Mouse (Mus musculus) G1E (cell line): ENCODE data around the gene Tekt4. TPM values are rescaled to one million over a fixed set of nuclear protein-coding genes. Genes with fewer than 3 reads are reported as not detected.

Experiments used
- ATAC-seq: 2 replicates; pipeline ENCODE4 v1.8.0; 2016; ENCODE audit warnings: mild to moderate bottlenecking; ENCODE audit not compliant: insufficient number of reproducible peaks, poor library complexity, low FRiP score, severe bottlenecking; ENCODE audit errors: extremely low read depth
- DNase-seq: peaks from one replicate; pipeline ENCODE4 v3.0.0; 2012; ENCODE audit warnings: low spot score
- H3K27me3 ChIP-seq: 2 replicates; pipeline ENCODE4 v1.6.1; 2012; ENCODE audit warnings: mild to moderate bottlenecking, low read length, inconsistent platforms; ENCODE audit not compliant: insufficient read depth
- H3K36me3 ChIP-seq: replicated peaks from 2 replicates; pipeline ENCODE3; 2012; ENCODE audit warnings: mild to moderate bottlenecking, inconsistent platforms
- H3K4me1 ChIP-seq: 2 replicates; pipeline ENCODE4 v1.6.1; 2012; ENCODE audit warnings: low read depth, low read length, inconsistent platforms, mixed read lengths; ENCODE audit not compliant: insufficient read depth
- H3K4me3 ChIP-seq: 2 replicates; pipeline ENCODE4 v1.5.1; 2012; ENCODE audit warnings: low read depth, mild to moderate bottlenecking, inconsistent platforms, low read length, moderate library complexity, mixed read lengths
- H3K9me3 ChIP-seq: replicated peaks from 2 replicates; pipeline ENCODE4 v1.6.1; 2012; ENCODE audit warnings: inconsistent platforms
- CTCF ChIP-seq: IDR thresholded peaks from 2 replicates; pipeline ENCODE4 v1.5.1; 2012; ENCODE audit warnings: low read depth, low read length, inconsistent platforms, mixed read lengths
- GATA1 ChIP-seq: IDR thresholded peaks from 2 replicates; pipeline ENCODE4 v1.6.1; 2012; ENCODE audit warnings: borderline replicate concordance, low read length, inconsistent platforms, mixed read lengths
- GATA2 ChIP-seq: IDR thresholded peaks from 2 replicates; pipeline ENCODE4 v1.6.1; 2012; ENCODE audit warnings: low read depth, low read length, inconsistent platforms, borderline replicate concordance
- POLR2AphosphoS5 ChIP-seq: IDR thresholded peaks from 2 replicates; pipeline ENCODE4 v1.6.1; 2012; ENCODE audit warnings: low read depth, low read length, inconsistent platforms; ENCODE audit not compliant: insufficient replicate concordance
- TAL1 ChIP-seq: conservative IDR thresholded peaks from 2 replicates; pipeline ENCODE4 v1.6.1; 2012; ENCODE audit warnings: low read depth, low read length, inconsistent platforms, mixed read lengths
- polyA plus RNA-seq: library from polyadenylated mRNA; stranded (reverse); fragments of >175 nt; gene quantifications from 2 replicates; pipeline ENCODE4 v1.2.3, GENCODE M21; 2012
- total RNA-seq, 2 experiments: library from RNA; stranded (forward) in 1 of 2; stranded (reverse) in 1 of 2; fragments of 200-1000 nt in 1 of 2; fragments of >200 nt in 1 of 2; fragmentation: Nextera tagmentation in 1 of 2; gene quantifications; 2 replicates each; pipeline ENCODE4 v1.2.3; 2014 to 2017

Gene Tekt4
- total and polyA plus RNA-seq, 3 experiments = not detected

- no peak for TF ChIP-seq CTCF
- TF ChIP-seq TAL1 = no peak
- TF ChIP-seq POLR2AphosphoS5 = no peak
- TF ChIP-seq GATA2 = no peak
- TF ChIP-seq GATA1 = no peak
- no peak for DNase-seq
- Histone ChIP-seq H3K4me1 (no peaks in the 10 kb centered on the region), H3K9me3 (no peaks in the 10 kb centered on the region), H3K27me3 (peaks cover 50% of the 10 kb centered on the region), H3K4me3 (no peak overlapping the region), H3K36me3 (no peaks in the 10 kb centered on the region)
- no peak for ATAC-seq
Measured at GRCm38 (mm10) chr17:25482092-25482491, 27.7 kb downstream of the Tekt4 start.

GRCm38 (mm10) chr17:25497013-25497412, 42.6 kb downstream of the Tekt4 start, which contains the start of gene Sstr5:
Gene Sstr5 (minus strand): TSS chr17:25497288.
- Histone ChIP-seq H3K36me3 (no peaks in the 10 kb centered on the region), H3K4me3 (no peak within 1 kb of the TSS), H3K4me1 (no peaks in the 10 kb centered on the region), H3K9me3 (no peaks in the 10 kb centered on the region), H3K27me3 (peaks cover 16% of the 10 kb centered on the region)
- ATAC-seq (no peak), DNase-seq (no peak)
- TF ChIP-seq GATA2 (no peak), CTCF (no peak)

GRCm38 (mm10) chr17:25502599-25502998, 48.2 kb downstream of the Tekt4 start:
- H3K4me3 ChIP-seq = no peak overlapping the region
- H3K4me1 ChIP-seq = no peaks in the 10 kb centered on the region
- DNase-seq (no peak), ATAC-seq (no peak)
- peaks cover 14% of the 10 kb centered on the region for H3K27me3 ChIP-seq
- TF ChIP-seq POLR2AphosphoS5 (no peak), GATA2 (no peak), CTCF (no peak), TAL1 (no peak), GATA1 (no peak)
- H3K36me3 ChIP-seq = no peaks in the 10 kb centered on the region
- H3K9me3 ChIP-seq = no peaks in the 10 kb centered on the region

GRCm38 (mm10) chr17:25507799-25508198, 53.4 kb downstream of the Tekt4 start:
- TF ChIP-seq TAL1 (no peak), GATA2 (no peak), POLR2AphosphoS5 (no peak), CTCF (peak; percentile 46), GATA1 (no peak)
- Histone ChIP-seq H3K4me3 (no peak overlapping the region), H3K9me3 (no peaks in the 10 kb centered on the region), H3K4me1 (no peaks in the 10 kb centered on the region; the same call in 1 of the 2 replicates), H3K36me3 (no peaks in the 10 kb centered on the region), H3K27me3 (peaks cover 6% of the 10 kb centered on the region; the same call in 1 of the 2 replicates)
- ATAC-seq (no peak), DNase-seq (peak; percentile 61)

- Histone ChIP-seq H3K36me3 (no peaks in the 10 kb centered on the region), H3K27me3 (0 out of 2 replicates have a peak, but pooled peaks cover 2% of the 10 kb centered on the region), H3K4me1 (no peaks in the 10 kb centered on the region; the same call in 1 of the 2 replicates), H3K4me3 (no peak overlapping the region), H3K9me3 (no peaks in the 10 kb centered on the region; the same call in 1 of the 2 replicates)
- TF ChIP-seq CTCF (0 out of 2 replicates have a peak, but pooled peaks have one; percentile 18), TAL1 (no peak)
- ATAC-seq (no peak), DNase-seq (no peak)
Measured at GRCm38 (mm10) chr17:25508860-25509577, 54.6 kb downstream of the Tekt4 start.

- Histone ChIP-seq H3K4me3 (no peak overlapping the region), H3K9me3 (no peaks in the 10 kb centered on the region; the same call in 1 of the 2 replicates), H3K4me1 (no peaks in the 10 kb centered on the region; the same call in 1 of the 2 replicates), H3K36me3 (no peaks in the 10 kb centered on the region), H3K27me3 (0 out of 2 replicates have a peak, but pooled peaks cover 2% of the 10 kb centered on the region)
- DNase-seq (no peak), ATAC-seq (no peak)
- TF ChIP-seq TAL1 (no peak), POLR2AphosphoS5 (no peak), GATA1 (no peak)
Measured at GRCm38 (mm10) chr17:25510074-25510830, 55.8 kb downstream of the Tekt4 start.
